Mouse (Mus musculus) thymus, postnatal 10 days (tissue): ENCODE data around the gene B230118H07Rik.

ENCODE experiments used
- DNase-seq, 2 experiments: peaks; one replicate each; pipeline ENCODE4 v3.0.0; 2021; ENCODE audit warnings: low spot score in 2 of 2

B230118H07Rik gene

GRCm38 (mm10) chr2:101649114-101649671 lies at the start of gene B230118H07Rik, which contains the start of gene Rag1:
Gene B230118H07Rik, minus strand, starts transcription at chr2:101649532.
Gene Rag1, minus strand, starts transcription at chr2:101649501.
- peak; percentile 83 to 90 for DNase-seq

GRCm38 (mm10) chr2:101695584-101695983 lies 46.3 kb upstream of the B230118H07Rik start:
- no peak for DNase-seq

GRCm38 (mm10) chr2:101693577-101694215 lies 44.4 kb upstream of the B230118H07Rik start:
- DNase-seq: peak in 1 of 2 experiments; percentile 17

GRCm38 (mm10) chr2:101693043-101693442 lies 43.7 kb upstream of the B230118H07Rik start:
- DNase-seq: no peak

GRCm38 (mm10) chr2:101690252-101690827 lies 41.0 kb upstream of the B230118H07Rik start:
- no peak for DNase-seq

GRCm38 (mm10) chr2:101688011-101688410 lies 38.7 kb upstream of the B230118H07Rik start:
- DNase-seq: no peak

GRCm38 (mm10) chr2:101684421-101684820 lies 35.1 kb upstream of the B230118H07Rik start:
- no peak for DNase-seq

- DNase-seq: no peak
Observed at GRCm38 (mm10) chr2:101679164-101679784, 29.9 kb upstream of the B230118H07Rik start.

GRCm38 (mm10) chr2:101678236-101679021 lies 29.1 kb upstream of the B230118H07Rik start, which contains the start of gene Traf6:
Gene Traf6, plus strand, starts transcription at chr2:101678429.
- peak; percentile 78 to 89 for DNase-seq

- DNase-seq: no peak
Observed at GRCm38 (mm10) chr2:101673547-101673946, 24.2 kb upstream of the B230118H07Rik start.

- DNase-seq: no peak
Observed at GRCm38 (mm10) chr2:101668751-101669150, 19.4 kb upstream of the B230118H07Rik start.

GRCm38 (mm10) chr2:101665703-101666092 lies 16.4 kb upstream of the B230118H07Rik start:
- DNase-seq: no peak

GRCm38 (mm10) chr2:101665058-101665702 lies 15.8 kb upstream of the B230118H07Rik start:
- DNase-seq: peak; percentile 63 to 78

GRCm38 (mm10) chr2:101660536-101660935 lies 11.2 kb upstream of the B230118H07Rik start:
- no peak for DNase-seq

GRCm38 (mm10) chr2:101652921-101653597 lies 3.7 kb upstream of the B230118H07Rik start:
- DNase-seq: peak; percentile 76 to 93

- DNase-seq: no peak
Observed at GRCm38 (mm10) chr2:101652204-101652920, 3.0 kb upstream of the B230118H07Rik start.

GRCm38 (mm10) chr2:101650446-101650845 lies 1.1 kb upstream of the B230118H07Rik start:
- DNase-seq: peak in 1 of 2 experiments; percentile 42

GRCm38 (mm10) chr2:101648361-101648760 lies 971 bp downstream of the B230118H07Rik start:
- no peak for DNase-seq

- peak in 1 of 2 experiments; percentile 67 for DNase-seq
Observed at GRCm38 (mm10) chr2:101645841-101646240, 3.5 kb downstream of the B230118H07Rik start.

GRCm38 (mm10) chr2:101639840-101640350 lies 9.4 kb downstream of the B230118H07Rik start:
- no peak for DNase-seq
